Mouse (Mus musculus) megakaryocyte, adult 5-6 weeks (primary cell): Measurements from ENCODE around the gene Ppp1r18. TPM values are rescaled to one million over a fixed set of nuclear protein-coding genes. Genes with fewer than 3 reads are reported as not detected.
A peak's percentile ranks its signal among the peaks of the same experiment; 100 is the strongest.

Source experiments
- ATAC-seq: 2 replicates; pipeline ENCODE4 v1.8.0; 2016; ENCODE audit warnings: mild to moderate bottlenecking, inconsistent platforms; ENCODE audit not compliant: poor library complexity, severe bottlenecking
- total RNA-seq, 2 experiments: library from RNA; stranded (forward) in 1 of 2; stranded (reverse) in 1 of 2; fragments of 153-499, 151-499 nt in 1 of 2; fragments of 221-1000, 200-1000 nt in 1 of 2; gene quantifications; 2 replicates each; pipeline versions ENCODE4 v1.2.3 to v1.2.4; 2015 to 2017

Gene Ppp1r18
- total RNA-seq (2015) = 153 and 167 TPM in 2 replicates
- 64.0 and 78.1 TPM in 2 replicates for total RNA-seq (2017)

- ATAC-seq = peak; percentile 25
Measured at GRCm38 (mm10) chr17:35865481-35866280, at the start of gene Ppp1r18. Gene Ppp1r18 (plus strand): TSS chr17:35865593.

- ATAC-seq = no peak
Measured at GRCm38 (mm10) chr17:35815836-35816235, 49.6 kb upstream of the Ppp1r18 start.

GRCm38 (mm10) chr17:35816686-35817085 lies 48.7 kb upstream of the Ppp1r18 start:
- no peak for ATAC-seq

DNA sequence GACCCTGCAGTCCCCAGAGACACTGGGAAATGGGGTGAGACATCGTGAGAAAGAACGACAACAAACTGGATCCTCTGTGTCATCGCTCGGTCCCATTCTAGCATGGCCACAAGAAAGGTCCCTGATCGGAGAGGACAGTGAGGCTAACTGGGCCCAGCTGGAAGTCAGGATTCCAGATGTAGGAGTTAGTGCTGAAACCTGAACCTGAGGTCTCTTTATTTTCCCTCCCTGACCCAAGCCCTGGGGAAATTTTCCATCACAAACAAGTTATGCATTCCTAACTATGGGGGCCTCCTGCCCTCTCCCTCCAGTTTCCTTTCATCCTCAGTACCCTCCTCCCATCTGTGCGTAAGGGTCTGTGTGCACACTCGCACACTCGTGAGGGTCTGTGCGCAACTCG lies 48.2 kb upstream of the Ppp1r18 start:
- no peak for ATAC-seq

- ATAC-seq = no peak
Measured at GRCm38 (mm10) chr17:35820111-35820510, 45.3 kb upstream of the Ppp1r18 start.

- ATAC-seq = peak; percentile 53
Measured at GRCm38 (mm10) chr17:35821439-35822430, 43.7 kb upstream of the Ppp1r18 start, which contains the start of gene Ier3. Gene Ier3 (plus strand): TSS chr17:35821684.

DNA sequence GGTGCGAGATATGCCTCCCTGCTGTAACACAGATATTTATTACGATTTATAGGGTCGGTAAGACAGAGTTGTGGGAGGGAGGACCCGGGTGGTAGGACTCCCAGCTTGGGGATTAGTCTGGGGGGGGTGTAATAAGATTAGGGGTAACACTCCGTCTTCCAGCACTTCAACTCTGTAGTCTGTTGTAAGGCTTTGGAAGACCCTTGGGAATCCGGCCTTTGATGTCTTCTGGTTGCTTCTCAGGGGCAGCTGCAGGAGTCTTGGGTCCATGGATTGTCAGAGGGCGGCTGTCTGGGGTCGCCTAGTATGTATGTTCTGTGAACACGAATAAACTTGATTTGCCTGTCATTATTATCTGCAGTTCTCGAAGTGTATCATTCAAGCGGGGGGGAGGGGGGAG lies 42.8 kb upstream of the Ppp1r18 start:
- no peak for ATAC-seq

GRCm38 (mm10) chr17:35822964-35823937 lies 42.1 kb upstream of the Ppp1r18 start, which contains the start of gene Flot1:
Gene Flot1 (plus strand): TSS chr17:35823230.
- peak; percentile 75 for ATAC-seq

- no peak for ATAC-seq
Measured at GRCm38 (mm10) chr17:35824402-35824801, 41.0 kb upstream of the Ppp1r18 start.

- ATAC-seq = no peak
Measured at GRCm38 (mm10) chr17:35825109-35825850, 40.1 kb upstream of the Ppp1r18 start.

DNA sequence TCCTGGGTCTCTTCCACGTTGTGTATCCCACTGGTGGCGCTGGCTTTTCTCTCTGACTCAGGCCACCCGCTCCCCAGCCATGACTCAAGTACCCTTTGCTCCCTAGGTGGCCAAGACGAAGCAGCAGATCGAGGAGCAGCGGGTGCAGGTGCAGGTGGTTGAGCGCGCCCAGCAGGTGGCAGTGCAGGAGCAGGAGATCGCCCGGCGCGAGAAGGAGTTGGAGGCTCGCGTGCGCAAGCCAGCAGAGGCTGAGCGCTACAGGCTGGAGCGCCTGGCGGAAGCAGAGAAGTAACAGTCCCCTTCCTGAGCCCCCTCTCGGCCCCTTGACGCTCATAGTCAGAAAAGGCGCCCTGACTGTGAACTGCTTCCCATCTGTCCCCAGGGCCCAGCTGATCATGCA lies 35.7 kb upstream of the Ppp1r18 start:
- ATAC-seq = peak; percentile 99

DNA sequence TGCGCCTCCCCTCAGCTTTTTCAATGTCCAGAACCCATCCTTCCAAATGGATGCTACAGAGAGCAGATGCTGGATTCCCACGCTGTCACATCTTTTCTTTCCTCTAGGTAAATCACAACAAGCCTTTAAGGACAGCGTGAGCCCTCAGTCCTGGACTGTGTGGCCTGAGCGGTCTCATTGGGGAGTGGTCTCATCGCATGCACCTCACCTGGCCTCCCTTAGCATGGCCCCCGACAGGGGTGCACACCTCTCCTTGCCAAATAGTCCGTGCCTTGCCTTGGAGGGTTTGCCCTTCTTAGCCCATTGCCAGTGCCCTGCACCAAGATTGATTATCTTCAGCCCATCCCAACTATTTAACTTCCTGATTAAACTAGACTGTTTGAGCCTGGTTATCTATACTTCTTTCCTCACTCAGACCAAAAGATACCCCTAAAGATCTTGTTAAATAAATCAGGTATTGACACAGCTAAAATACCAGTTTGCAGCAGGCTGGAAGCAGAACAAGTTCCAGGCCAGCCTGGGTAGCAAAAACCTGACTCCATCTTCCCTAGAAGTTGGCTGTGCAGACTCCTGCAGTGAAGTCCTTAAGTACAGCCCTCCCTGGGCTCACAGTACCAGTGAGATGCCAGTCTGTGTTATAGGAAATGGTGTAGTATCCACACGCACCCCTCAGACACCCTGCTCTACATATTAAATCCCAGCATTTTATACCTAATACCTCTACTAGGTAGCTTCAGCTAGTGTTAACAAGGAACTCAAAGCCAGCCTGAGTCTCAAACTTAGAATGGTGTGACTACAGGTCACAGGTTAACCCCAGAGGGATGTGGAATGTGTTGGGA lies 32.8 kb upstream of the Ppp1r18 start:
- ATAC-seq = no peak

DNA sequence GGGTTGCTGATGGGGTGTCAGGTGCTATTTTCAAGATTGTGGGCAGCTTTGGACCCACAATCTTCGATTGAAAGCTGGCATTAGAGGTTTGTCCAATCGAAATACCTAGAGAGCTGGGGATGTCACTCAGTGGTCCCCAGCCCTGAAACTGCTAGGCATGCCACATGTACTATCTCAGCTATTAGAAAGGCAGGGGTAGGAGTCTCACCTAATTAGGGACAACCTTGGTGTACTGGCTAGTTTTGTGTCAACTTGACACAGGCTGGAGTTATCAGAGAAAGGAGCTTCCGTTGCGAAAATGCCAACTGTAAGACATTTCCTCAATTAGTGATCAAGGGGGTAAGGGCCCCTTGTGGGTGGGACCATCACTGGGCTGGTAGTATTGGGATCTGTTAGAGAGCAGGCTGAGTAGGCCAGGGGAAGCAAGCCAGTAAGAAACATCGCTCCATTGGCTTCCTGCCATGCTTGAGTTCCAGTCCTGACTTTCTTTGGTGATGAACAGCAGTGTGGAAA lies 32.1 kb upstream of the Ppp1r18 start:
- no peak for ATAC-seq

- no peak for ATAC-seq
Measured at GRCm38 (mm10) chr17:35833894-35834293, 31.5 kb upstream of the Ppp1r18 start.

DNA sequence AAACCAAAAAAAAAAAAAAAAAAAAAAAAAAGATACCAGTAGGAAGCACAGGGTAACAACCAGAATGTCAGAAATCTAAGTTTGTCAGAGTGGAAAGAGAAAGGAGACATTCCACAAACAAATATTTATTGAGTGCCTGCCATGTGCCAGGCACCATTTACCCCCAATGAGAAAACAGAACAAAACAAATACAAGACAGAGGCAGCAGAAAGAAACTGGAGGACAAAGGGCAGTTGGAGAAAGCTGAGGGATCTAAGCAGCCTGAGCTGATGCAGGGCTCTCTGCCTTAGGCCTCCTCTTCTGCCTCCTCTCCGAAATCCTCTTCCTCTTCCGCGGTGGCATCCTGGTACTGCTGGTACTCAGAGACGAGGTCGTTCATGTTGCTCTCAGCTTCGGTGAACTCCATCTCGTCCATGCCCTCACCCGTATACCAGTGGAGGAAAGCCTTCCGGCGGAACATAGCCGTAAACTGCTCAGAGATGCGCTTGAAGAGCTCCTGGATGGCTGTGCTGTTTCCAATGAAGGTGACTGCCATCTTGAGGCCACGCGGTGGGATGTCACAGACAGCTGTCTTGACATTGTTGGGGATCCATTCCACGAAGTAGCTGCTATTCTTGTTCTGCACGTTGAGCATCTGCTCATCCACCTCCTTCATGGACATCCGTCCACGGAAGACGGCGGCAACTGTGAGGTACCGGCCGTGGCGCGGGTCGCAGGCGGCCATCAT lies 30.5 kb upstream of the Ppp1r18 start:
- ATAC-seq = no peak

DNA sequence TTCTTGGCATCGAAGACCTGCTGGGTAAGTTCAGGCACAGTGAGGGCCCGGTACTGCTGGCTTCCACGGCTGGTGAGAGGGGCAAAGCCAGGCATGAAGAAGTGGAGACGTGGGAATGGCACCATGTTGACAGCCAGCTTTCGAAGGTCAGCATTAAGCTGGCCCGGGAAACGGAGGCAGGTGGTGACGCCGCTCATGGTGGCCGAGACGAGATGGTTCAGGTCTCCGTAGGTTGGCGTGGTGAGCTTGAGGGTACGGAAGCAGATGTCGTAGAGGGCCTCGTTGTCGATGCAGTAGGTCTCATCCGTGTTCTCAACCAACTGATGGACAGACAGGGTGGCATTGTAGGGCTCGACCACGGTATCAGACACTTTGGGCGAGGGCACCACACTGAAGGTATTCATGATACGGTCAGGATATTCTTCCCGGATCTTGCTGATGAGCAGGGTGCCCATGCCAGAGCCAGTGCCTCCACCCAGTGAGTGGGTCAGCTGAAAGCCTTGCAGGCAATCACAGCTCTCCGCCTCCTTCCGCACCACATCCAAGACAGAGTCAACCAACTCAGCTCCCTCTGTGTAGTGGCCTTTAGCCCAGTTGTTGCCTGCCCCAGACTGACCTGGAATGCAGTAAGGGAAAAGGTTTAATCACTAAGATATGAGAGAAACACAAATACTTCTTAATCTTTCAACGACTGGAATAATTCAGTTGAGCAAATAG lies 29.8 kb upstream of the Ppp1r18 start:
- ATAC-seq = no peak
